Mouse (Mus musculus) limb, embryonic 15.5 days (tissue): Measurements from ENCODE around the gene Ube2f. TPM values are rescaled to one million over a fixed set of nuclear protein-coding genes. Genes with fewer than 3 reads are reported as not detected.
A peak's percentile ranks its signal among the peaks of the same experiment; 100 is the strongest.

ENCODE experiments used
- ATAC-seq: fragments of 200-750 bp; cut with Nextera tagmentation; 2 replicates; pipeline ENCODE4 v1.8.0; 2017; ENCODE audit warnings: low read depth, moderate TSS enrichment; ENCODE audit not compliant: insufficient number of reproducible peaks, low FRiP score, low TSS enrichment
- H3K27ac ChIP-seq: fragments of 300-500 bp; sonication (generic); 2 replicates; pipeline ENCODE4 v1.5.1; 2015; ENCODE audit warnings: moderate library complexity, mild to moderate bottlenecking, inconsistent platforms
- H3K27me3 ChIP-seq: fragments of 300-500 bp; sonication (generic); 2 replicates; pipeline ENCODE4 v1.6.1; 2015; ENCODE audit warnings: inconsistent platforms
- H3K36me3 ChIP-seq: fragments of 300-500 bp; sonication (generic); 2 replicates; pipeline ENCODE4 v1.6.1; 2015; ENCODE audit warnings: inconsistent platforms
- H3K4me1 ChIP-seq: fragments of 300-500 bp; sonication (generic); 2 replicates; pipeline ENCODE4 v1.6.1; 2015; ENCODE audit warnings: inconsistent platforms
- H3K4me2 ChIP-seq: fragments of 300-500 bp; sonication (generic); 2 replicates; pipeline ENCODE4 v1.6.1; 2015; ENCODE audit warnings: mild to moderate bottlenecking, inconsistent platforms
- H3K4me3 ChIP-seq: fragments of 300-500 bp; sonication (generic); 2 replicates; pipeline ENCODE4 v1.5.1; 2015; ENCODE audit warnings: mild to moderate bottlenecking, inconsistent platforms
- H3K9ac ChIP-seq: fragments of 300-500 bp; sonication (generic); 2 replicates; pipeline ENCODE4 v1.6.1; 2015; ENCODE audit warnings: inconsistent platforms
- H3K9me3 ChIP-seq: fragments of 300-500 bp; sonication (generic); 2 replicates; pipeline ENCODE4 v1.6.1; 2016; ENCODE audit warnings: inconsistent platforms
- WGBS: fragments of 180-500 bp; shearing (Covaris S2); methylation state at CpG from one replicate; pipeline ENCODE4 v1.1.7; 2015; 5-methylcytosine and 5-hydroxymethylcytosine counted together
- polyA plus RNA-seq: library from polyadenylated mRNA; unstranded; fragments of >200 nt; fragmentation: Nextera tagmentation; extraction: Ambion mirVana; gene quantifications from 2 replicates; pipeline ENCODE4 v1.2.1, GENCODE M21; 2015

Ube2f gene
- 64.1 and 64.4 TPM in 2 replicates for polyA plus RNA-seq

DNA sequence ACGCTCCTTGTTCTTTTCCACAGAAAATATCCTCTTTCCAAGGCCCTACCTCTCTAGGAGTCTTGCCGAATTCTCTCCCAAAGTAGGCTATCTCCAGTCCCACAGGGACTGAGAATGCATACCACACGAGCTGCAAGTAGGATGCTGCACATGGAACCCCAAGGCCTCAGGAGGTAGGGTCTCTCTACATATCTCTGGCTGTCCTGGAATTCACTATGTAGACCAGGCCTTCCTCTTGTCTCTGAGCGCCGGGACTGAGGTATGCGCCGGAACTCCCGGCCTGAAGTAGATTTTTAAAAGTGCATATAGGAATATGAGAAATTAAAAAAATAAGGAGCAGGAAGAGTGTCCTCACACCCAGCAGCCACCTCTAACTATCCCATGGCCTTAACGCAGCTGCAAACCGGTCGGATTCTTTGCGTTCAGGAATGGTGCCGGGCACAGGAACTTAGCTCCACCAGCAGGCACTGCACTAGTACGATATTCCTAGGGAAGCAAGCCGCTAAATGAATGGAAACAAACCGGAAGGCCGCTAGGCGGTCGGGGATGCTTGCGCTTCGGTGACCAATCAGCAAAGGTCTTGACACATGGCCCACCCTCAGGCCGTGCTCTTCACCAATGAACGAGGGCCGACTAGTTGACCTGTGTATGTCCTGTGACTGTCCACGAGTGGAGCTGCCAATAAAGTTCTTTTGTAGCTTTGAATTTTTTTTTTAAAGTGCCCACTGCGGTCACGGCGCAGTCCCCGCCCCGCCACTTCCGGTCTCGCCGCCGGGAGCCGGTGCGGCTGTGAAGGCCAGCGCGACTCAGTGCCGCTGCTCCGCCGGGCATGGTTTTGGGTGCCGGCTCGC, at the start of gene Ube2f:
Gene Ube2f, plus strand, starts transcription at position 741 of the 851 bp plus-strand sequence.
- peaks cover 23% of the 10 kb centered on the region for H3K4me1 ChIP-seq
- H3K9ac ChIP-seq: peak within 1 kb of the TSS; percentile 93
- peak within 1 kb of the TSS; percentile 96 for H3K4me3 ChIP-seq
- peak within 1 kb of the TSS; percentile 70 for H3K4me2 ChIP-seq
- ATAC-seq: peak; percentile 99
- no peaks in the 10 kb centered on the region for H3K27me3 ChIP-seq
- H3K9me3 ChIP-seq: no peaks in the 10 kb centered on the region
- H3K27ac ChIP-seq: peak within 1 kb of the TSS; percentile 91
- under 1% methylated on average over 43 of the region's 43 CpGs for WGBS
- peaks cover 4% of the 10 kb centered on the region; the same call in 1 of the 2 replicates for H3K36me3 ChIP-seq

DNA sequence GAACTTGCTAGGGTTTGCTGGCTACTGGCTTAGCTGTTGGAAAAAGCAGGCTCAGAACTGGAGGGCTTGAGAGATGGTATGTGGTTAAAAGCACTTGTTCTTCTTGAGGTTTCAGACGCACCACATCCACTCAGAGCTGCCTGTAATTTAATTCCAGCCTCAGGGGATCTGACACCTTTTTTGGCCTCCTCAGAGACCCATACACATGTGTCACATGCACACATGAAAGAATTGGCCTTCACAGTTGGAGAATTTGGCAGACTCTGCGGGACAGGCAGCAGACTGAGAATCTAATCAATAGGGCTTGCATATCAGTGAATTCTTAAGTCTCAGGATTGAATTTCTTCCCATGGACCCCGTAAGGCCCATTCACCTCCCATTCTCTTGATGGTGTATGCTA, 49.0 kb upstream of the Ube2f start:
- no peak overlapping the region for H3K9ac ChIP-seq
- 21% methylated on average over 3 of the region's 3 CpGs for WGBS
- no peak overlapping the region for H3K4me2 ChIP-seq
- H3K27me3 ChIP-seq: no peaks in the 10 kb centered on the region
- H3K4me1 ChIP-seq: peaks cover 14% of the 10 kb centered on the region
- no peaks in the 10 kb centered on the region for H3K36me3 ChIP-seq
- ATAC-seq: no peak
- no peaks in the 10 kb centered on the region for H3K9me3 ChIP-seq
- peak overlapping the region; percentile 38 for H3K27ac ChIP-seq
- H3K4me3 ChIP-seq: no peak overlapping the region

DNA sequence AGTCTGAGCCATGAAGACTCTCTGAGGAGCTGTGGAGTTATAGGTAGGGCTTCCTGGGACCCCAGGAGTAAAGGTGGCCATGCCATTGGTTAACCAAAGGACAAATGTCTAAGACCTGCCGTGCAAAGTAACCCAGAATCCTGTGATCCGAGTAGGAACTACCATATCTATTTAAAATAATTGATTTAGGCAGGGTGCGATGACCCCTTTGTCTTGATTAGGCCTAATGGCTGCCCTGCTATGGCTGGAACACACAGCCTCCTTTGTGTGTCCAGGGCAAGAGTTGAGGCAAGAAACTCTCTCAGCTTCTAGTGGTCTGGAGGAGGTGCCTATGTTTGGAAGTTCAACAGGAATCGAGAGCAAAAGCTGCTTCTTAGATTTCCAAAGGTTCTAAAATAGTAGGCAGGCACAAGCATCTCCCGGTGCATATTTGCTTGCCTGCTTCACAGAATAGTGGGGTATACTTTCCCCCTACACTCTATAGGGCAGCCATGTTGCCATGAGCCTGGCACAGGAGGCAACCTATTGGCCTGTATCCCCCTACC, 45.8 kb upstream of the Ube2f start:
- WGBS: 88% methylated on average over 5 of the region's 5 CpGs
- H3K27ac ChIP-seq: no peak overlapping the region
- no peak overlapping the region for H3K4me3 ChIP-seq
- H3K4me1 ChIP-seq: peaks cover 23% of the 10 kb centered on the region
- H3K9me3 ChIP-seq: no peaks in the 10 kb centered on the region
- no peak overlapping the region for H3K9ac ChIP-seq
- H3K27me3 ChIP-seq: no peaks in the 10 kb centered on the region
- H3K36me3 ChIP-seq: no peaks in the 10 kb centered on the region
- no peak overlapping the region for H3K4me2 ChIP-seq
- ATAC-seq: no peak

DNA sequence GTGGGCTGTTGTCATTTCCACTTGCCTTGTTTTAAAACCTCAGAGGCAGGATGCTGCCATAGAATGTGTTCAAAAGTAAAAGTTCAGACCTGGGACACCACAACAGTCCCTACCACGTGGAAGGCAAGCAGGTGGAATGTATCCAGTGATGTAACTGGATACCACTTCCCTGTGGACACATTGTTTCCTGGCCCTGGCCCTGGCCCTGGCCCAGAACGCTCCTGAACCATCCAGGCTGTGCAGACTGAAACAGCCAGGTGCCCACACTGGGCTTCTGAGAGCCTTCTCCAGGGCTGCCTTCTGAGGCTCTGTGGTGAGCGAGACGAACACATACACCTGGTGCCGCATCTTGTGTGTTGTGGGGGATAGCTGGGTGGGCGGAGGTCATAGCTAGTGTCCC, 44.5 kb upstream of the Ube2f start:
- H3K9ac ChIP-seq: no peak overlapping the region
- no peaks in the 10 kb centered on the region for H3K9me3 ChIP-seq
- H3K27me3 ChIP-seq: no peaks in the 10 kb centered on the region
- H3K4me2 ChIP-seq: no peak overlapping the region
- WGBS: 73% methylated on average over 6 of the region's 6 CpGs
- peaks cover 30% of the 10 kb centered on the region for H3K4me1 ChIP-seq
- H3K27ac ChIP-seq: no peak overlapping the region
- no peaks in the 10 kb centered on the region for H3K36me3 ChIP-seq
- no peak for ATAC-seq
- no peak overlapping the region for H3K4me3 ChIP-seq

DNA sequence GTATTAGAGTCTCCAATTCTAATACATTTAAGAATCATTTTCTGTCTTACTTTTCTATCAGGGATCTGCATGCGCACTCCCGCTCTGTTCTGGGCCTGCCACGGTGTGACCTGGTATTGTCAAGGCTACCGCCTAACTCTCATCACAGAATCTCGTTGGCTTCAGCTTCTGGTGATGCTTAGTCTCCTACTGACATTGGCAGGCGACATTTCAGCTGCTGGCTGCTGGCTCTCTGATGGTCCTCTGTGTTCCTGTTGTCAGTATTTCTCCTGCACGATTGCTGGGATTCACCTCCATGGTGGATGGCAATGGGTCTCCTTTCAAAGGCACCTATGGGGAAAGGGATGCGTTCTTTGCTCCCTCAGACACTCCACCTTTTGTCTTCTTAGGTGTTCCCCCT, 43.8 kb upstream of the Ube2f start:
- ATAC-seq: no peak
- Histone ChIP-seq H3K4me2 (no peak overlapping the region), H3K36me3 (no peaks in the 10 kb centered on the region), H3K9ac (no peak overlapping the region), H3K4me1 (peaks cover 30% of the 10 kb centered on the region), H3K4me3 (no peak overlapping the region), H3K27me3 (no peaks in the 10 kb centered on the region), H3K9me3 (no peaks in the 10 kb centered on the region), H3K27ac (no peak overlapping the region)
- 78% methylated on average over 8 of the region's 8 CpGs for WGBS

DNA sequence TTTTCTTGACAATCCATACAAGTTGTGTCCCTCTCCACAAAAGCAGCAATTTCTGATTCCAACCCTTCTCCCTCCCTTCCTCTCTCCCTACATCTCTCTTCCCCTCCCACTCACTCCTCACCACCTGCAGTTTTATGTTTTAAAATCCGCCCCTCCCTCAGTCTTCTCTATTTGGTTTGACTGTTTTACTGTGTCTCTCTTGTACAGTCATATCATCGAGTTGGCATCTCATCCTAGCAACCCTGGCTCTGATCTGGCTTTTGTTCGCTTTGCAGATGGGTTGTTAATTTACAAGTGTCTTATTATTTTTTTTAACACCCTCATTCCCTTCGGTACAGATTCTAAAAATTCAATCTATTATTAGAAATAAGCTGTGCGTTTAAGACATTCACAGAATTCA, 43.2 kb upstream of the Ube2f start:
- no peaks in the 10 kb centered on the region for H3K9me3 ChIP-seq
- peaks cover 30% of the 10 kb centered on the region for H3K4me1 ChIP-seq
- H3K9ac ChIP-seq: no peak overlapping the region
- H3K27ac ChIP-seq: no peak overlapping the region
- no peak overlapping the region for H3K4me2 ChIP-seq
- WGBS: 51% methylated on average over 5 of the region's 5 CpGs
- no peak for ATAC-seq
- H3K36me3 ChIP-seq: no peaks in the 10 kb centered on the region
- H3K4me3 ChIP-seq: no peak overlapping the region
- H3K27me3 ChIP-seq: no peaks in the 10 kb centered on the region

DNA sequence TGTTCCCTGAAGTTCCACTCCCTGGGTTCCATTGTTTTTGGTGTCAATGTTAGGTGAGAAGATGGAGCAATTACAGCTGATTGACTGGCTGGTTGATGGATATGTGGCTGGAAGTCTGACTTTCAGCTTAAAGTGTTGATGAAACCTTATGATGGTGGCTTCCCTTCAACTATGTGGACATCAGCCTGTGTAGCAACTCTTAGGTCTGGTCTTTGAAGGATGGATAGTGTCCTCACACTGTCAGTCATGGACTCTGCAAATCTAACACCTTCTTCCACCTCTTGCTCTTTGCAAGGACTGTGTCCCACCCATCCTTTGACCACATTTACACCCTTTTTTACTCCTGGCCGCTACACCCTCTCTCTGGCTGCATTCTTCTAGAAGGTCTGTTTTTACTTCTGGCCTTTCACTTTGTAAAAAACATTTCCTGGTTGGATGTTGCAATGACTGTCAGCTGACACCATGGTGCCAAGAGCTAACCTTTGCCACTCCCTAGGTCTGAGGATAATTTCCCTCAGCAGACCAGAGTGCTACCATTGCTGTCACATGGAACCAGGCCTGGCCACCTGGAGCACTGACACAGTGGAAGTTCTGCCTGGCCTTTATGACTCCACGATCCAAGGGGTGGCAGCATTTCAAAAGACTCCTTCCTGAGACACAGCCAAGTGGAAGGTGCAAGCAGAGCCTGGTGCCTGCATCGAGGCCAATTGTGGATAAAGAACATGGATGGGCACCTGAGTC, 42.6 kb upstream of the Ube2f start:
- Histone ChIP-seq H3K27me3 (no peaks in the 10 kb centered on the region), H3K27ac (no peak overlapping the region), H3K4me1 (peaks cover 35% of the 10 kb centered on the region), H3K9ac (no peak overlapping the region), H3K9me3 (no peaks in the 10 kb centered on the region), H3K4me2 (no peak overlapping the region), H3K4me3 (no peak overlapping the region), H3K36me3 (no peaks in the 10 kb centered on the region)
- ATAC-seq: no peak
- WGBS: 55% methylated on average over 3 of the region's 3 CpGs

DNA sequence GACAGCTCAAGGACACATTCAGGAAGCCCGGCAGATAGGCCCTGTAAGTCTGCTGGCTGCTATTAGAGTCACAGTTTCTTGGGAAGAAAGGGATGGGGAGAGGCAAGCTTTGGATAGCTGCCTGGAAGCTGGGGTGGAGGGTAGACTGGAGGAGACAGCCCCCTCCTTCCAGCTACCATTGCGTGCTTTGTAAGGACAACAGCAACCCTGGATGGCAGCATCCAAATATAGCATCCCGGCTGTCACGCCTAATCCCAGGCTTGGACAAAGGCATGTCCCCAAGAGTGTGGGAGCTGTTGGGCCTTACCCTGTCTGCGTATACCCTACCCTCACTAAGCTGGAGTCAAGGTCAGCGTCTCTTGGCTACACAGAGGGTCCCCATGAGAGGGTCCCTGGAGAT, 40.8 kb upstream of the Ube2f start:
- Histone ChIP-seq H3K36me3 (no peaks in the 10 kb centered on the region), H3K4me1 (peaks cover 35% of the 10 kb centered on the region), H3K27ac (peak overlapping the region; percentile 35), H3K27me3 (no peaks in the 10 kb centered on the region), H3K4me2 (no peak overlapping the region), H3K9ac (no peak overlapping the region), H3K9me3 (no peaks in the 10 kb centered on the region), H3K4me3 (no peak overlapping the region)
- WGBS: 75% methylated on average over 6 of the region's 6 CpGs
- ATAC-seq: peak; percentile 68

DNA sequence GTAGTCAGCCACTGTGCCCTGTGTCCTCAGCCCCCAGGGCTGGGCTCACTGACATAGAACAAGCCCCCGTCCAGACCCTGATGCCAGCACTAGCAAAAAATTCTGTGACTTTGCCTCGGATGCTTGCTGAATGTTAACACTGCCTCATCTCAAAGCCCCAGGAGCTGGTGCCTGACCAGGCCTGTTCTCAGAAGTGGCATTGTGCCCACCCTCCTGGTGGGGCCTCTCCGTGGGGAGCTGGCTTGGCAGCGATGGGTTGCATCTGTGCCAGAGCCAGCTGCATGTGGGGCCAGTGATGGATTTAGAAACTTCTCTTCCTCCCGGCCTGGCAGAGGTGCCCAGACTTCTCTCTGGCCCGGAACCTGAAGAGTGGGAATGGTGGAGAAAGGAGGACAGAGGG, 40.3 kb upstream of the Ube2f start:
- Histone ChIP-seq H3K4me3 (no peak overlapping the region), H3K36me3 (no peaks in the 10 kb centered on the region), H3K27me3 (no peaks in the 10 kb centered on the region), H3K4me2 (no peak overlapping the region), H3K9ac (no peak overlapping the region), H3K9me3 (no peaks in the 10 kb centered on the region), H3K27ac (peak overlapping the region; percentile 35), H3K4me1 (peaks cover 35% of the 10 kb centered on the region)
- ATAC-seq: no peak
- 50% methylated on average over 6 of the region's 6 CpGs for WGBS

DNA sequence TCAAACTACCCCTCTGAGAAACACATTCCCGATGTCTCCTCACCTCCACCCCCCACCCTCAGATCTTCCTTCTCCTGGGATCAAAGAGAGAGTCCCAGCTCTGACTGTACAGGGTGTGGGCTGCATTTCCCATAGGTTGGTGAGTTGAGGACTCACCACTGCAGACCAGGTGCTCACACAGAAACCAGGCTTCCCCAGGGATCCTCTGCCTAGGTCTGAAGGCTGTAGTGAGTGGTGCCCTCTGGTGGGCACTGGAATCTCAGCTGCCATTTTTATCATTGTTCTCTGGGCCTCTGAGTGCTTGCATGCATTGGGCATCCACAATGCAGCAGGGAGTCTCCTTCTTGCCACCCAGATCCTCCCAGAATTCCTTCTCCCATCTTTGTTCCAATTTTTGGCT, 39.0 kb upstream of the Ube2f start:
- ATAC-seq: no peak
- no peak overlapping the region for H3K4me2 ChIP-seq
- H3K27me3 ChIP-seq: no peaks in the 10 kb centered on the region
- no peaks in the 10 kb centered on the region for H3K36me3 ChIP-seq
- no peak overlapping the region for H3K4me3 ChIP-seq
- no peaks in the 10 kb centered on the region for H3K9me3 ChIP-seq
- H3K9ac ChIP-seq: no peak overlapping the region
- no peak overlapping the region for H3K27ac ChIP-seq
- peaks cover 35% of the 10 kb centered on the region for H3K4me1 ChIP-seq
- 40% methylated on average over 1 of the region's 1 CpGs for WGBS

DNA sequence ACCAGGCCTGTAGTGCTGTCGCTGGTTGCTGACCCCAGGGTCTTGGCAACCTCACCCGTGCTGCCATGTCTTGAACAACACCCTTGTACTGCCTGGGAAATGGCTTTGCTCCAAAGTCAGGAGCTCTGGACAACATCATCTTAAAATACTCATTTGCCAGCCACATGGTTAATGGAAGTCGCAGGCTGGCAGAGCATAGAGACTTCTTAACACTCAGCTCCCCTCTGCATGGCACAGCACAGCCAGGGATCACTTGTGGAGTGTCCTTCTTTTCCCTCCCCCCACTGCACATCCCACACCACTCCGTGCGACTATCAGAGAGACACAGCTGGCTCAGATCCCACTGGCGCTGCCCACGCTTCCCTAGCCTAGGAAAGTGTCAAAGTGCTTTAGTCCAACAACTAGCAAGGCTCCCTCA, 38.5 kb upstream of the Ube2f start:
- H3K36me3 ChIP-seq: no peaks in the 10 kb centered on the region
- H3K4me1 ChIP-seq: peaks cover 35% of the 10 kb centered on the region
- no peak overlapping the region for H3K9ac ChIP-seq
- no peak overlapping the region for H3K4me3 ChIP-seq
- 67% methylated on average over 7 of the region's 7 CpGs for WGBS
- no peak overlapping the region for H3K4me2 ChIP-seq
- H3K27me3 ChIP-seq: no peaks in the 10 kb centered on the region
- ATAC-seq: no peak
- H3K9me3 ChIP-seq: no peaks in the 10 kb centered on the region
- no peak overlapping the region for H3K27ac ChIP-seq

DNA sequence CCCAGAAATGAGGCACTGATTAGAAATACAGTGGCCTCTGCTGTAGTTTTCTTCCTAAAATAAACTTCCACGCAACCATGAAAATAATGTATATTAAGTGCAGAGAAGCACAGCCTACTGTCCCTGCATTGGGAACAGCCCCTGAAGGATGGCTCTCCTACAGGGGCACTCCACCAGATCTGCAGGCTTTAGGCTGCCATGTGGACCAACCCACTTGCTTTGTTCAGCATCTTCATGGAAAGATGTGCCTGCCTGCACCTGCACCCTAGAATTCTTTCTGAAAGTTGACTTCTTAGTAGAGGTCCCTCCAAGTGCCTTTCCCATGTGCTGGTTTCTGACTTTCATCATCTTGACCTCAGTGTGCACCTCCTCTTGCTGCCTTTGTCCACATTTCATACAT, 34.8 kb upstream of the Ube2f start:
- no peak overlapping the region for H3K4me3 ChIP-seq
- no peak for ATAC-seq
- H3K9ac ChIP-seq: no peak overlapping the region
- no peak overlapping the region for H3K27ac ChIP-seq
- peaks cover 16% of the 10 kb centered on the region for H3K4me1 ChIP-seq
- no peaks in the 10 kb centered on the region for H3K36me3 ChIP-seq
- H3K27me3 ChIP-seq: no peaks in the 10 kb centered on the region
- no peaks in the 10 kb centered on the region for H3K9me3 ChIP-seq
- no peak overlapping the region for H3K4me2 ChIP-seq
- 93% methylated on average over 1 of the region's 1 CpGs for WGBS
